Mouse (Mus musculus) hindbrain, embryonic 11.5 days (tissue): ENCODE data around the gene H2-M10.1. TPM values are rescaled to one million over a fixed set of nuclear protein-coding genes. Genes with fewer than 3 reads are reported as not detected.
"Not testable (repeated sequence)": the region's sequence is repeated elsewhere in the genome, so short reads cannot be mapped to it uniquely, and the experiment has no call there.

Source experiments
- ATAC-seq: fragments of 200-750 bp; cut with Nextera tagmentation; 2 replicates; pipeline ENCODE4 v1.8.0; 2017; ENCODE audit warnings: mild to moderate bottlenecking, moderate TSS enrichment, moderate library complexity; ENCODE audit not compliant: low FRiP score
- DNase-seq: peaks from one replicate; pipeline ENCODE4 v3.0.0-alpha.2; 2015; ENCODE audit warnings: low spot score
- H3K27ac ChIP-seq: fragments of 300-500 bp; sonication (generic); 2 replicates; pipeline ENCODE4 v1.5.1; 2014; ENCODE audit warnings: mild to moderate bottlenecking, low read depth, low read length
- H3K27me3 ChIP-seq: fragments of 300-500 bp; sonication (generic); 2 replicates; pipeline ENCODE4 v1.6.1; 2014; ENCODE audit warnings: mild to moderate bottlenecking, low read length, moderate library complexity, mixed read lengths; ENCODE audit not compliant: control insufficient read depth, insufficient read depth
- H3K36me3 ChIP-seq: fragments of 300-500 bp; sonication (generic); 2 replicates; pipeline ENCODE4 v1.6.1; 2014; ENCODE audit warnings: mild to moderate bottlenecking, low read length, moderate library complexity, mixed read lengths; ENCODE audit not compliant: control insufficient read depth, insufficient read depth
- H3K4me1 ChIP-seq: fragments of 300-500 bp; sonication (generic); replicated peaks from 2 replicates; pipeline ENCODE4 v1.6.1; 2014; ENCODE audit warnings: low read length, mixed read lengths; ENCODE audit not compliant: control insufficient read depth, insufficient read depth
- H3K4me2 ChIP-seq: fragments of 300-500 bp; sonication (generic); replicated peaks from 2 replicates; pipeline ENCODE4 v1.6.1; 2014; ENCODE audit warnings: mild to moderate bottlenecking, low read depth, low read length
- H3K4me3 ChIP-seq: fragments of 300-500 bp; sonication (generic); 2 replicates; pipeline ENCODE4 v1.5.1; 2014; ENCODE audit warnings: low read depth, low read length
- H3K9ac ChIP-seq: fragments of 300-500 bp; sonication (generic); 2 replicates; pipeline ENCODE4 v1.6.1; 2014; ENCODE audit warnings: low read depth, low read length
- H3K9me3 ChIP-seq: fragments of 300-500 bp; sonication (generic); 2 replicates; pipeline ENCODE4 v1.6.1; 2016; ENCODE audit warnings: low read length; ENCODE audit not compliant: control insufficient read depth
- WGBS: fragments of 180-500 bp; shearing (Covaris S2); extraction: QIAGEN DNeasy Blood & Tissue Kit; methylation state at CpG from one replicate; pipeline ENCODE4 v1.1.7; 2014; 5-methylcytosine and 5-hydroxymethylcytosine counted together
- polyA plus RNA-seq: library from polyadenylated mRNA; unstranded; fragments of >200 nt; fragmentation: Nextera tagmentation; extraction: Ambion mirVana; gene quantifications from 2 replicates; pipeline ENCODE4 v1.2.1, GENCODE M21; 2014

Gene H2-M10.1
- polyA plus RNA-seq, 1 experiment from 2014 or later = not detected

DNA sequence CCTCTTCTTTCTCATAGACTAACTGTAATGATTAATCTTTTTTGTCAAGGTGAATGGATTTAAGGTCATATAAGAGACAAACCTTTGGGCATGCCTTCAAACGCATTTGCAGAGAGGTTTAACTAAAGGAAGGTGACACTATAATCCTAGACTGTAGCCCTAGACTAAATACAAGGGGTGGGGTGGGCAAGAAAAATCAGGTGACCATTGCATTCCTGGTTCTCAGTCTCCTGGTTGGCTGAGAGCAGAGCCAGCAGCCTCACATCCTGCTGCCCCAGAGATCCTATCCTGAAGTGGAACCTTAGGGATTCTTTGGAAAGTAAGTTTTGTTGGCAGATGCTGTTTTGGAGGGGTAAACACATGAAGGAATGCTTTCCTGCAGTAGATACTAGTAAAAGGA is 16.7 kb downstream of the H2-M10.1 start:
- Histone ChIP-seq H3K36me3 (no peaks in the 10 kb centered on the region), H3K9me3 (no peaks in the 10 kb centered on the region), H3K4me3 (no peak overlapping the region), H3K4me1 (no peaks in the 10 kb centered on the region), H3K27me3 (no peaks in the 10 kb centered on the region), H3K27ac (no peak overlapping the region), H3K9ac (no peak overlapping the region), H3K4me2 (no peak overlapping the region)
- no peak for DNase-seq
- 23% methylated on average over 1 of the region's 1 CpGs for WGBS
- no peak for ATAC-seq

DNA sequence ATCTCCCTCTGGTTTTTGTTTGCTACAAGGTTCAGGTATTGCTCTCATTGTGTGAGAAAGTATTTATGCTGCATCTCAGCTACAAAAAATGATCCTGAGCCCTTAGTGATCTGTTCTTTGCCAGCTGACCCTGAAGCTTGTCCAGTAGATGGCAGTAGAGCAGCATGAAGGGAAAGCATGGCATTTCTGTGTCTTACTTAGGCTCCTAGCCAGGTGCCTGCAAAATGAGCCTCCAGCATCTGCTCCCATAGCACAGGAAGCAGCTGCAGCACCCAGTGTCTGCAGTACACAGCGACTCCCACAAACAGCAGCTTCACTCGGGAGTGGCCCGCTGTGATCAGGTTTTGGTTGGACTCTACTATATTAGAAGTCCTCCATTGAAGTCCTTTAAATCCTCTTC is 17.1 kb downstream of the H2-M10.1 start:
- H3K27ac ChIP-seq, H3K9ac ChIP-seq, H3K4me3 ChIP-seq, H3K4me1 ChIP-seq, H3K9me3 ChIP-seq, ATAC-seq, H3K36me3 ChIP-seq, H3K4me2 ChIP-seq, H3K27me3 ChIP-seq: not testable (repeated sequence)
- WGBS = 0% methylated on average over 3 of the region's 3 CpGs
- peak; percentile 81 for DNase-seq

DNA sequence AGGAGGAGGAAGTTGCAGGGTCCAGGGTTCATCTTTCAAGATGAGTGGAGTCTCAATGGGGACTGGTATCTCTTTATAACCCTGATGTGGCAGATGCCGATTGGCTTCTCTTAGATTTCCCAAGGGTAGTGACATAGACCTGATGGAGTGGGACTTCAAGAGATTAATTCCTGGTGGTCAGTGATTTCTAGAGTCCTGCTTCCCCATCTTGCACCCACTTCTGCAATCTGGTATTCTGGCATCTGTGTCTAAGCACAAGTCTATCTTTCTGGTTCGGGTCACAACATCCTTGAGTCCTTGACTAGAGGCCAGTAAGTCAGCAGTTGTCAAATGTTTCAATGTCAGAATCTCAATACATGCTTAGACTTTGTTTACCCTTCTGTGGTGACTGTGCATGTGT is 39.6 kb downstream of the H2-M10.1 start, which contains the start of gene H2-M10.2:
Gene H2-M10.2 (minus strand): TSS at position 101 of the 400 bp plus-strand sequence.
- H3K27me3 ChIP-seq = no peaks in the 10 kb centered on the region
- no peaks in the 10 kb centered on the region; the same call in 1 of the 2 replicates for H3K9me3 ChIP-seq
- H3K9ac ChIP-seq = no peak within 1 kb of the TSS
- ATAC-seq = no peak
- H3K27ac ChIP-seq = no peak within 1 kb of the TSS
- no peak within 1 kb of the TSS for H3K4me2 ChIP-seq
- DNase-seq = no peak
- 90% methylated on average over 2 of the region's 2 CpGs for WGBS
- H3K36me3 ChIP-seq = 0 out of 2 replicates have a peak, but pooled peaks cover 3% of the 10 kb centered on the region
- no peaks in the 10 kb centered on the region for H3K4me1 ChIP-seq
- H3K4me3 ChIP-seq = no peak within 1 kb of the TSS

DNA sequence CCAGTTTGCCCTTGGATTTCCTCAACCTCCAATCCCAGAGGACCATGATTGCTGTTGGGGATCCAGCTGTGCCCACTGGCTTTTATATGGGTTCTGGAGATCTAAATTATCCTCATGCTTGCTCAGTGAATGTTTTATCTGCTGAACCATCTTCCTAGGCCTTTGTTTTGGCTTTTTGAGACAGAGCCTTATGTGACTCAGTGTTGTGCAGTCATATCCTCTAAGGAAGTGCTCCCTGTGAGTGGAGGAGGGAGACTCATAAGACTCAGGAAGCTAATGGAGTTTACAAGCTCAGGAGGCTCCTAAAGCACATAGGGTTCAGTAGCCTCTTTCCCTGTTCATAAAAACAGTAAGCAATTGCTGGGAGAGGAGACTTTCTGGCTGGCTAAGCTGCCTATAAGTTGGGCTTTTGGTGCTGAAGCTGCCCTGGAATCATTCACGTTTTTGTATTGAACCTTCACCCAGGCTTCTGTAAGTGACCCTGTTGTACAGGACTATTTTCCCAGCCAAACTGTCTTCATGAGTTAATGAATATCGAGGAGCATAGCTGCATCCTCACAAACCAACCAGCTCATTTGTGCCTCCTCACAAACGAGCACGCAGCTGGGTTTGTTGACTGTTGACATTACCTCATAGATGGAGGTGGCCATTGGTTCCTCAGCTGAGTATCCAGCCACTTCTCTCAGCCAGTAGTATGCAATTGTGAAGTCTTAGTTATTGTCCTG is 44.3 kb downstream of the H2-M10.1 start:
- H3K36me3 ChIP-seq = 0 out of 2 replicates have a peak, but pooled peaks cover 3% of the 10 kb centered on the region
- no peaks in the 10 kb centered on the region; the same call in 1 of the 2 replicates for H3K9me3 ChIP-seq
- no peak overlapping the region for H3K27ac ChIP-seq
- no peak overlapping the region for H3K9ac ChIP-seq
- no peak overlapping the region for H3K4me2 ChIP-seq
- H3K4me3 ChIP-seq = no peak overlapping the region
- ATAC-seq (no peak), DNase-seq (no peak)
- 96% methylated on average over 4 of the region's 4 CpGs for WGBS
- H3K27me3 ChIP-seq = no peaks in the 10 kb centered on the region
- no peaks in the 10 kb centered on the region for H3K4me1 ChIP-seq

DNA sequence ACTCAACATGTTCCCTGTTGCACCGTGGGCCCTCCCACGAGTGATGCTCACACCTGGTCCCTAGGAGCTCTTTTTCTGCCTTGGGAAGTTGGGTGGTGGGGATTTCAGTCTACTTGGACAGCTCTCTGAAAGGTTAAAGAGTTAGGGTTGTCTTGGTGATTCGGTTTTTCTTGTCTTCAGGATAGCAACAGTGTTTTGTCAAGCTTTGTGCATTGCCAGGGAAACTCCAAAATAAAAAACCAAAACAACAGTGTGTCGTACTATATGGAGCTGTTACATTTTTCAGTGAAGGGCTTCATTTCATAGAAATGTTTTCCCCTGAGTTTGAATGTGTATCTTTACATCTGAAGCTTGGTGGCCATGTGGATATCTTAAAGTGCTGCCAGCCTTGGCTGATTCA is 51.2 kb downstream of the H2-M10.1 start:
- no peaks in the 10 kb centered on the region for H3K27me3 ChIP-seq

DNA sequence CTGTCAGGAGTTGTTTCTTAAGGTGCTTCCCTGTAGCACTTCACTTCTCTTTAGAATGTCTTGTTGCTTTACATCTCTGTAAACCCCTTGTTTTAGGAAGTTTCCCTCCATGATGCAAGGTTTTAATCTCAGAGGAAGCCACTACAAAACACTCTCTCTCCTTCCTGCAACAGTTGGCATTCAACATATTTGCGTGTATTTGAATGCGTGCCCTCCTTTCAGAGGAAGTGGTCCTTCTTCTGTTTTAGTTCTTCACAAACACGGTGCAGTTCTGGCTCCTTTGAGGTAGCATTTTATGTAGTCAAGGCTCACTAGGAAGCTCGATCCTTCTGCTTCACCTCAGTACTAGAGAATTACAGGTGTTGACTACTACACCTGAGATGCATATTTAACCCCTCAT is 52.2 kb downstream of the H2-M10.1 start:
- Histone ChIP-seq H3K4me2 (no peak overlapping the region), H3K36me3 (no peaks in the 10 kb centered on the region; the same call in 1 of the 2 replicates), H3K27ac (no peak overlapping the region), H3K4me1 (peaks cover 2% of the 10 kb centered on the region), H3K4me3 (no peak overlapping the region), H3K27me3 (no peaks in the 10 kb centered on the region), H3K9me3 (no peaks in the 10 kb centered on the region), H3K9ac (no peak overlapping the region)
- WGBS = 93% methylated on average over 4 of the region's 4 CpGs
- DNase-seq = no peak
- ATAC-seq = no peak

More for the DNA sequence above, 51.2 kb downstream of the H2-M10.1 start:
- WGBS = 92% methylated on average over 4 of the region's 4 CpGs
- Histone ChIP-seq H3K4me1 (peaks cover 2% of the 10 kb centered on the region), H3K4me3 (no peak overlapping the region), H3K27ac (no peak overlapping the region), H3K9me3 (no peaks in the 10 kb centered on the region), H3K9ac (no peak overlapping the region), H3K4me2 (no peak overlapping the region), H3K36me3 (no peaks in the 10 kb centered on the region; the same call in 1 of the 2 replicates)
- DNase-seq (no peak), ATAC-seq (no peak)

Other genes with a start within 250 kb of the H2-M10.1 start
- not detected in 2 replicates for gene Gm19684, start 204.5 kb downstream of the H2-M10.1 start, polyA plus RNA-seq
- not detected in 2 replicates for gene Gm7030, start 196.7 kb downstream of the H2-M10.1 start, polyA plus RNA-seq
- gene Gm8909, start 157.6 kb downstream of the H2-M10.1 start, polyA plus RNA-seq = not detected in 2 replicates
- gene H2-T3, start 135.9 kb downstream of the H2-M10.1 start, polyA plus RNA-seq = not detected in 2 replicates
- gene Rpp21, start 68.1 kb downstream of the H2-M10.1 start, polyA plus RNA-seq = 86.4 and 91.0 TPM in 2 replicates
- 19.5 and 22.3 TPM in 2 replicates for gene Trim39, start 53.9 kb downstream of the H2-M10.1 start, polyA plus RNA-seq
- not detected in 2 replicates for gene H2-M10.2, start 39.7 kb downstream of the H2-M10.1 start, polyA plus RNA-seq
- not detected in 2 replicates for gene H2-M10.3, start 42.3 kb upstream of the H2-M10.1 start, polyA plus RNA-seq
- gene H2-M10.4, start 136.2 kb upstream of the H2-M10.1 start, polyA plus RNA-seq = not detected in 2 replicates
- gene H2-M11, start 220.9 kb upstream of the H2-M10.1 start, polyA plus RNA-seq = not detected in 2 replicates